Mouse (Mus musculus) cortical plate, adult 2 months (tissue): Measurements from ENCODE around the gene Camk2n1.

ENCODE experiments used
- CTCF ChIP-seq: fragments of 200-500 bp; IDR thresholded peaks from 2 replicates; pipeline ENCODE4 v1.5.1; 2011; ENCODE audit warnings: mild to moderate bottlenecking, control low read depth, low read length; ENCODE audit not compliant: insufficient read depth; ENCODE audit errors: extremely low read depth
- POLR2A ChIP-seq: fragments of 200-500 bp; IDR thresholded peaks from 2 replicates; pipeline ENCODE4 v1.6.1; 2011; ENCODE audit warnings: mild to moderate bottlenecking, low read length, control low read depth; ENCODE audit not compliant: insufficient read depth; ENCODE audit errors: extremely low read depth

- TF ChIP-seq CTCF = no peak
- peak; percentile 47; the same call in 1 of the 2 replicates for TF ChIP-seq POLR2A
These were observed 39.4 kb upstream of the Camk2n1 start for GRCm38 (mm10) chr4:138414725-138415124.
